Mouse (Mus musculus): ENCODE results near the gene Ptges3l. TPM values are rescaled to one million over a fixed set of nuclear protein-coding genes. Genes with fewer than 3 reads are reported as not detected.
"Not testable (repeated sequence)": the region's sequence is repeated elsewhere in the genome, so short reads cannot be mapped to it uniquely, and the experiment has no call there.

Gene Ptges3l
- 1 to 10 TPM; 4.1 to 4.5 TPM for total RNA-seq (2021)
- long read RNA-seq, experiment 1, partial matches to known transcripts: 0 of 5 reads
- long read RNA-seq, experiment 1, other reads (novel, unspliced or antisense): 1 of 5 reads
- long read RNA-seq, experiment 2, partial matches to known transcripts: 0 of 3 reads
- long read RNA-seq, experiment 2, other reads (novel, unspliced or antisense): 1 of 3 reads

- DNase-seq (ENCODE audit: low spot score in 2 of 2): peak; percentile 99
Observed at GRCm38 (mm10) chr11:101424925-101425813, at the start of gene Ptges3l, which contains the start of gene Rundc1. Gene Ptges3l (minus strand): TSS chr11:101425333. Gene Rundc1 (plus strand): TSS chr11:101425085.

DNA sequence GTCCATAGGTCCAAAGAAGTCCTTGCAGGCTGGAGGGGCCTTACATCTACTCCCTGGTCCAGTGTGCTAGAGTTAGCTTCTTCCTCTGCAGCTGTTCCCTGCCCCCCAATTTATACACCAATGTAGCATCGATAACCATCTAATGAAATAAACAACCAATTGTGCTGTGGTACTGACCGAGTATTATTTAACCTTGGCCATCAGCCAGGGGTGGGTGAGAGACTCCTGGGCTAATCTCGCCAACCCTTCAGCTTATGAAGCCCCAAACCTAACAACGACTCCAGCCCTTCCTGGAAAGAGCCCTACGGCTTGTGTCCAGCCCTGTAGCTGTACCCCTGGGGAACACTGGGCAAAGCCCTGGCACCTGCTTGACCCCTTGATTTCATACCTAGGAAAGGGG is 49.2 kb upstream of the Ptges3l start:
- no peak for DNase-seq (ENCODE audit: low spot score in 2 of 2)

DNA sequence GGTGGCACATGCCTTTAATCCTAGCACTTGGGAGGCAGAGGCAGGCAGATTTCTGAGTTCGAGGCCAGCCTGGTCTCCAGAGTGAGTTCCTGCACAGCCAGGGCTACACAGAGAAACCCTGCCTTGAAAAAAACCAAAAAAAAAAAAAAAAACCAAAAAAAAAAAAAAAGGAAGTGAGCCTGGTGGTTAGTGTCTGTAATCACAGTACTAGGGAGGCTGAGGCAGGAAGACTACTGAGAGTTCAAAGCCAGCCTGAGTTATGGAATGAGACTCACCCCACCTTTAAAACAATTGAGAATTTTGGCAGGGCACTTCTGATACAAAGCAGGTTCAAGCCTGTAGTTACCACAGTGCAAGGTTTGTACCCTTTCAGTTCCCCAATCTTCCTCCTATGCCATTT is 48.6 kb upstream of the Ptges3l start:
- DNase-seq (ENCODE audit: low spot score in 2 of 2): not testable (repeated sequence)

DNA sequence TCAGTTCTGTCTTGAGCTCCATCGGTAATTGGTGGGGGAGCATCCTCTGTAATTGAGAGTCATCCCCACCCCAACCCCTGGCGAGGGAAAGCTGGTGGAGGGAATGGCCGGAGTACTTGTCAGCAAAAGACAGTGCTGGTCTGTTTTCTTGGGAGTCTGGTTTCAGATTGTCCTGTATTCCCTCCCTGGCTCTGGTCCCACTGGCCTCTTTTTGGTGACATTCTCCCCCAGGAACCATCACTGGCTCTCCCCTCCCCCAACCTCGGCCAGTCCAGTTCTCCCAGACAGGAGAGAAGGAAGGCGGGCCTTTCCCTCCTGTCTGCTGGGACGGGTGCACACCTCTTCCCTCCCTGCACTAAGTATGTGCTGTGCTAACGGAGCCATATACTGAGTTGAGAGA is 47.2 kb upstream of the Ptges3l start:
- DNase-seq (ENCODE audit: low spot score in 2 of 2): no peak

DNA sequence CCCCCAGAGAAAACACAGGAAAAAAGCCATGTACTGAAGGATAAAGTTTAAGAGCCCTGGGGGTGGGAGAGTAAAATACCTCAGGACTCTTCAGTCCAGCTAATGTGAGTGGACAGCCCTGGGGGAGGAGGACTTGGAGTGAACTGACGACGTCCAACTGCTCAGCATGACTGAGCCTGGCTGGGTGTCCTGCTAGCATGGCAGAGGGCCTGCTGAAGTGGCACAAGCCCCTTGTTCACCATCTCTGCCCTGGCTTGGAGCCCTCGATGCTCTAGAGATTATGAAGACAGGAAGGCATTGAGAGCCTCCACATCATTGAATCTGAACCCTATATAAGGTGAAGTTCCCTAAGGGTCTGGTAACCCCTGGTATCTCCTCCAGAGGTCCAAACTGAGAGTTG is 46.8 kb upstream of the Ptges3l start:
- no peak for DNase-seq (ENCODE audit: low spot score in 2 of 2)

DNA sequence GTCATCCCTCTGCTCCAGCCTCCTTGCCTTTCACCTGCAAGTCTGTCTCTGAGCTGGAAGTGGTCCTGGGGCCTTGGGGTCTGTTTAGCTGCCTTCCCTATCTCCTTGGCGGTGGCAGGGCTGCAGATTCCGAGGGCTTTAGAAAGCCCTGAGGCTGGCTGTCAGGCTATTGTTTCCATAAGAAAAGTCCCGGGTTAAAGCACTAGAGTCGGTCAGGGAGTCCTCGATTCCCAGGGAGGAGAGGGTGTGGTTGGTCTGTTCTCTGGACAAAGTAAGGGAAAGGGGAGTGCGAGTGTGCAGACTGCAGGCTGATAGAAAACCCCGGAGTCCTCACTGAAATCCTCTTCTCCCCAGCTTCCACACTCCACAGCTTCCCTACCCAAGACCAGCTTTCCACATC is 45.1 kb upstream of the Ptges3l start:
- no peak for DNase-seq (ENCODE audit: low spot score in 2 of 2)

GRCm38 (mm10) chr11:101469155-101469554 is 44.0 kb upstream of the Ptges3l start:
- DNase-seq (ENCODE audit: low spot score in 2 of 2): no peak

- no peak for DNase-seq (ENCODE audit: low spot score in 2 of 2)
Observed at GRCm38 (mm10) chr11:101468731-101469130, 43.6 kb upstream of the Ptges3l start.

GRCm38 (mm10) chr11:101468263-101468688 is 43.1 kb upstream of the Ptges3l start:
- no peak for DNase-seq (ENCODE audit: low spot score in 2 of 2)

DNA sequence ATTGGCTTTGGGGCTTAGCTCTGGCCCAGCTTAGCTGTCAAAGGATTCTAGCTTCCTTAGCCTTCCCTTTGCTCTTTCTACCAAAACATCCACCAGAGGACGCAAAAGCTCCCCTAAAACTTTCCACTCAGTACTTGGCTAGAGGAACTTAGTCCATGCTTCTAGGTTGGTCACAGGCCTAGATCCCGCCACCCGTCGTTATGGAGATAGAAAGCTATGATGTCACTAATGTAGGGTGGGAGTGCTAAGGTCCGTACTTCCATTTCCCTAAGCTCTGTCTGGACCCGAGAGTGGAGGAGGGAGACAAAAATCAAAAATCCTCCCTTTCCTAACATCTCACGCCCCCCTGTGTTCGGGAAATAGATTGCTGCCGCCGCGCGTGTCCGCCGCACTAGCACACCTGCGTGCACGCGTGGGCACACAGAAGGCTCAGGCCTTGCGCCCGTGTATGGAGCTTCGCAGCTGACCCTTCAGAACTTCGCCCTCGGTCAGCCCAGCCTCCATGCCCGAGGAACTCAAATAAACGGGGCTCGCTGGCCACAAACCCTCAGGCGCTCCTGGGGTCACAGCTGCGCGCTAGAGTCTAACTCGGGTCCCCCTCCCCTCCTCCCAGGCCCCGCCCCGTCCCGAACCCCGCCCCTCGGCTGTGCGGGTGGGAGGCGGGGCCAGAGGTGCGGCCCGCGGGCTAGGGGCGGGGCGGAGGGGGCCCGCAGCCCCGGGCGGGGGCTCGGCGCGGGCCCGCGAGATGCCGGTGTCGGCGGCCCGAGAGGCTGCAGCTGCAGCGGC is 42.5 kb upstream of the Ptges3l start:
- DNase-seq (ENCODE audit: low spot score in 2 of 2): peak; percentile 52 to 61

DNA sequence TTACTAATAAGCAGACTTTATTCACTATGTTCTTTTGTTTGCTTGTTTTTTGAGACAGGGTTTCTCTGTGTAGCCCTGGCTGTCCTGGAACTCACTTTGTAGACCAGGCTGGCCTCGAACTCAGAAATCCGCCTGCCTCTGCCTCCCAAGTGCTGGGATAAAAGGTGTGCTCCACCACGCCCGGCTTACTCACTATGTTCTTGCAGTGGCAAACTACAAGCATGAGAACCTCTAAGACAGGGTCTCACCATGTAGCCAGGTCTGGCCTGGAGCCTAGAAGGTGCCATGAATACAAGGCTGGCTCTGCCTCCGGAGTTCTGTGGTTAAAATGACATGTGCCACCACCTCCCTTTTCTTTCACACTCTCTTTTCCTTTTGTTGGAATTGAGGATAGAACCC is 41.4 kb upstream of the Ptges3l start:
- DNase-seq (ENCODE audit: low spot score in 2 of 2): not testable (repeated sequence)

DNA sequence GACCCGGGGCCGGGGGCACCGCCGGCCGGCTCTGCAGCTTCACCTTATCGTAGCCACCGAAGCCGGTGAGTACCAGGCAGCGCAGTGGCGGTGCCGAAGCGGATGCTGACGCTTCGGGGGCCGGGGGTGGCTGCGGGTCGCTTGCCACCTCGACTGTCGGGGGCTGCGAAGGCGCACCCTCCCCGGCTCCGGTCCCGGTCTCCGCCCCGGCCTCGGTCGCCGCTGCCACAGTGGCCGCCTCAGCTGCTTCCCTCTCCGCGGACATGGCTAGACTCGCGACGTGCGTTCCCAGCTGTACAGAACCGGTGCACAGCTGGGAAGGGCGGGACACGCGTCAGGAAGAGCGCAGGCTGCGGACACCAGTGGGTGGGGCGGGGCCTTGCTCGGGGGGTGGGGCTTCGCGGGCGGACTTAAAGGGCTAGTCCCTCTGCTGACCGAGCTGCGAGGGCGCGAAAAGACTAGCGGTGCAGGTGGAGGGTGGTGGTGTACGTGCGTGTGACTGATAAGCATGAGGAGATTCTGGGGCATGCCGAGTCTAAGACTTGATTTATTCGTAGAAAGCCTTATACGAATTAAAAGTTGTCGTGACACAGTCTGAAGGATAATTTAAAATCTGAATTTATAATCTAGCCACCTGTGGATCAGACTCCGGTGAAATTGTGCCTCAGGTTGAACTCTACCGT is 40.9 kb upstream of the Ptges3l start, which contains the start of gene Vat1:
Vat1 (minus strand) TSS at position 362 of the 683 bp plus-strand sequence.
- peak; percentile 48 to 67 for DNase-seq (ENCODE audit: low spot score in 2 of 2)

DNA sequence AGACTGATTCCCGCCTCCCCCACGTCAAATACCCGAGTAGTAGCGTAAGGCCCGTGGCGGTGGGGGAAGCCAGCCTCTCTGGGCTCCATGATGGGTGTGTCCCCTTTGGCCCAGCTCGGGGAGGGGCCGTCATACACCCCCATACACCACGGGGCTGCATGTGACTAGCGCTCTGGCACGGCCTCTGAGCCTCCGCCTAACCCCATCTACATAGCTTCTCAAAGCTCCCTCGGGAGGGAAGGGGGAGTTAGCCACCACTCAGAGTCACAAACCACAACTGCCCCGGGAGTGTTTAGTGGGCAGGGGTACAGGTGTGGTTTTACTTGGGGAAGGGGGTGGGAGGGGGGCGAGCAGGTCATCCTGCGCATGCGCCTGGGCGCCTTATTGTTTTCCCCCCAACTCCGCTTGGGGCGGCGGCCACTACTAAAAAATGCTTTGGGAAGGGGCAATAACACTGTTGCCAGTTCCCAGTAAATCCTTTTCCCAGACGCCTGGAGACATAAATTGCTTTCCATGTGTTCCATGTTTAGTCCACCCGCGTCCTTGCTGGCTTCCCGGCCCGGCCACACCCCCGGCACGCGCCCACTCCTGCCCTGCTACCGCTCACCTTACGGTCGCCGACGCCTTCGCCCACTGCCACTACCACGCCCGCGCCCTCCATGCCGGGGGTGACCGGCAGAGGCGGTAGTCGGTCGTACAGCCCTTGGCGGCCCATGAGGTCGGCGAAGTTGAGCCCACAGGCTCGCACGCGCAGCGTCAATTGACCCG is 40.2 kb upstream of the Ptges3l start:
- DNase-seq (ENCODE audit: low spot score in 2 of 2): peak in 1 of 2 experiments; percentile 24

- DNase-seq (ENCODE audit: low spot score in 2 of 2): no peak
Observed at GRCm38 (mm10) chr11:101464211-101465100, 39.3 kb upstream of the Ptges3l start, which contains the start of gene Rnd2. Gene Rnd2 (plus strand): TSS chr11:101464999.

DNA sequence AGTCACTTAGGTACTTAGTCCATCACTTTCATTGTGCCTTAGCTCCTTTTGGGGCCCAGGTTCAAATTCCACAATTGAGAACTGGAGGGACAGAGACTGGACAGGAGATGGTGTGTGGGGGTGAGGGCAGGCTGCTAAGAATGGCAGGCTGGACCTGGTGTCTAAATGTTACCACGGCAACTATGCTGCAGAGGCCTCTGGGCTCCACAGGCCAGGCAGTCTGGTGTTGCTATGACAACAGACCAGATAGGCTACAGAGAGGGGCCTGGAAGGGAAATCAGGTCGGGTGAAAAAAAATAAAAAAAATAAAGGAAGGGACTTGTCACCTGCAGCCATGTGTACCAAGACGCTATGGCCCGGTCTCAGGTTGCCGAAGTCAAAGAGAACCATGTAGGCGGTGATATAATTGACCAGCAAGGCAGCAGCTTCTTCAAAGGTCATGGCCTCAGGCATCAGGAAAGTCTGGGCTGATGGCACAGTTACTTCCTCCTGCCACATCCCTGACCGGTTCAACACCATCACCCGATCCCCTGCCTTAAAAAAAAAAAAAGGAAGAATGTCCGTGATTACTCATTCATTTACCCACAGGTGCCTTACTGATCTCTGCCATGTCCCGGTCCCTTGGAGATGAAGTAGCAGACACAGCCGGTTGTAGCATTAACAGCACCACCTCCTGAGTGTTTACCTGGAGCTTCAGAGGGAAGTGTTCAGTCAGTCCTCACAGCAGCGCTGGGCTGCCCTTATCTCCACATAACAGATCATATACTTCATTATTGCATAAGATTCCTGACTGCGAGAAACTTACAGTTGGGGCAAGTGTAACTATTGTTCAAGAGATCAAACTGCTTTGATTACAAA is 37.7 kb upstream of the Ptges3l start:
- no peak for DNase-seq (ENCODE audit: low spot score in 2 of 2)

GRCm38 (mm10) chr11:101462141-101462540 is 37.0 kb upstream of the Ptges3l start:
- no peak for DNase-seq (ENCODE audit: low spot score in 2 of 2)

DNA sequence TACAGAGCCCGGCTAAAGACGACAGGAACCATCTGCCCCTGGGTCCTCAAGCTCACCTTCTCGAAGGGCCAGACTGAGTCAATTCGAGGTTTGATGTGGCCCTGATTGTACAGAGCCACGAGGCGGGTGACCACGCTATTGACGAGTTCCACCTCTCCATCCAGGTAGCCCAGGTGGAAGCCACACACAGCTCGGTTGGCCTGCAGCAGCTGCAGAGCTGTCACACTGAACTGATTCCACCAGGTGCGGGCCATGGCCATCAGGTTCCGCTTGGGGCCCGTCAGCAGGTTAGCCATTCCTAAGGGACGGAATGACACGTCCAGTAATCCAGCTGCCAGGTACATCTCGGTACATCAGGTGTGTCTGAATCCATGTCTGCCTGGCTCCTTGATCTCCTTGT is 35.2 kb upstream of the Ptges3l start:
- no peak for DNase-seq (ENCODE audit: low spot score in 2 of 2)

DNA sequence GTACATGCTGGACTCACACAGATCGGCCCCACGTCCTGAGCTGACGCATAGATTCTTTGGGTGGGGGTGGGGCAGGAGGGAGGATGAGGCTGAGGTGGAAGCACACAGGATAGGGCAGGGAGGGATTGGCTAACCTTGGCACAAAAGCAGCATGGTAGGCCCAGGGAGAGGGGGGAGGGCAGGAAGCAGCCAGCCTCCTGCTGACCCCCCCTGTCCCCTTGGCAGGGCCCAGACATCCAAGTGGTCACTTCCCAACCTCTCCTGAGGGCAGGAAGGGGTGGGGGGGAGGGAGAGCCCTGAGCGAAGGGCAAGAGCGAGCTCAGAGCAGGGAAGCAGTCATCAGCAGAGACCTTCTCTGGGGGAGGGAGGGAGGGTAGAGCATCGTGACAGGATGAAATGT is 34.6 kb upstream of the Ptges3l start:
- no peak for DNase-seq (ENCODE audit: low spot score in 2 of 2)

Measured in left cerebral cortex, adult 18-20 months (tissue).